Mouse (Mus musculus) embryo, embryonic 10.5 days (tissue): ENCODE data around the gene Gria4.
A peak's percentile ranks its signal among the peaks of the same experiment; 100 is the strongest.
"Not testable (repeated sequence)": the region's sequence is repeated elsewhere in the genome, so short reads cannot be mapped to it uniquely, and the experiment has no call there.

Experiments
- DNase-seq: peaks from one replicate; pipeline ENCODE4 v3.0.0-alpha.2; 2015; ENCODE audit warnings: low spot score

Gene Gria4

DNA sequence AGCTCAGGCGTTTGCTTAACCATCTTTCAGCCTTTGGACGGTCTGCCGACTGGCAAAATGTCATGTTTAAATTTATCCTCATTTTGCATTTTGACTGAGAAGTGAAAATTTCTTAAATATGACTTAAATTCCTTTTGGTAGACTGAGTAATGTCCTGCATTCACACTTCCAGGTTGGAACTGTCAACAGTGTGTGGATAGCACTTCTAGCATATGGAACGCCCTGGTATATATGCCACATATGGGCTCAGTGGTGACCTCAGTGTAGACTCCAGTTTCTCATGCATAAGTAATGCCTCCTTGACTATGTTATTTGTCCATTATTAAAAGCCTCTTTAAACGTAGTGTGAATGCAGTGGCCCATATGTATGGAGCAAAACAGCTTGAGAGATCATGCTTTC lies 222.4 kb downstream of the Gria4 start:
- no peak for DNase-seq

- DNase-seq, result no peak
These were observed 240.5 kb downstream of the Gria4 start for GRCm38 (mm10) chr9:4555415-4555959.

DNA sequence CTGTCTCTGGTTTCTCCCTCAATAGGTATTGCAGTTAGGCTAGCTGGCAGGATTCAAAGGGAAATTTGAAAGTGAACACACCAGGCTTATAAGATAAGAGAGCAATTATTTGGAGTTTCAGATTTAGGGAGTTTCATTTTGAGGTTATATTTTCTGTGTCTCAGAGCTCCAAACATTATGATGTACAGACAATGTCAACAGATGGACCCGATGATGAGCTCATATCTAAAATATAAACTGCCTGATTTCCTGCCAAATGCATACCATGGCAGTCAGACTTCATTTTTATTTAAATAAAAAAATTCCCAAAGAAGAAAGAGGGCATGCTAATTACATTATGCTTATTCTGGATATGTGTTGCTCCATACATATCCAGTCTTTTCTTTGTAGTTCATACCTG lies 256.8 kb downstream of the Gria4 start:
- no peak for DNase-seq

DNA sequence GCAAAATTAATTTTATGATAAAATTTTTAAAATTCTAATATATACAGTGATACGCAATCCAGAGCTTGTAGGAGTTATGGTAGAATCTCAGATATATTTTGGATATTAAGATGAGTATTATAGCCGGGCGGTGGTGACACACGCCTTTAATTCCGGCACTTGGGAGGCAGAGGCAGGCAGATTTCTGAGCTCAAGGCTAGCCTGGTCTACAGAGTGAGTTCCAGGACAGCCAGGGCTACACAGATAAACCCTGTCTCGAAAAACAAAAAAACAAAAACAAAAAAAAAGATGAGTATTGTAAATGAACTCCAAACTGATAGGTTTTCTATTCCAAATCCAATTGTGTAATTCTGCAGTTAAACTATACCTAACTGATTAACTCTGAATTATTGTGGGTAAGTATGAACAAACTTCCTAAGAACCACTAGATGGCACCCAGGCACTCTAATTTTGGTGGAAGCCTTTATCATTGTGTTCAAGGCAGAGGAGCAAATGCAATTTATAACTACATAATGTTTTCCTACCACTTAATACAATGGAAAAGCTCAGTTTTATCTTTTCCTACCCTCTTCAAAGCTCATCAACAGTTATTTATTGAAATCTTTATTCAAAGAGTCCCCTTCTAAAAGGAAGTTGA lies 259.4 kb downstream of the Gria4 start:
- peak; percentile 52 for DNase-seq

GRCm38 (mm10) chr9:4514563-4514885 lies 281.5 kb downstream of the Gria4 start:
- DNase-seq, result no peak

GRCm38 (mm10) chr9:4513796-4514562 lies 282.1 kb downstream of the Gria4 start:
- no peak for DNase-seq

DNA sequence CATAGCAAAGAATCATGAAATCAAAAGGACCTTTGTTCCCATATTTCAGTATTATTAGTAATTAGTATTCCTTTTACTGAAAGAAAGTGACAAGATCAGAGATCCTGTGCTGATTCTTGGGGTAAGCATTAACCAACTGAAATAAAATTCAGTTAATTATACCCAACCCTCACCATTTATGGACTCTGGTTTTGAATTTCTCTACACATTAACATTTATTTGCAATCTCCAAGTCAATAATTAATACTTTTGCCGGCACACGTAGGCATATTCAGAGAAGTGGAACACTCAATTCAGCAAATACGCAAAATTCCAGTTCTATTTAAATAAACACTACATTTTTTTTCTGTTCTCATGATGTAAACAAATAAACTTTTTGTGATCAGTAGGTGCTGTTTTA lies 289.9 kb downstream of the Gria4 start:
- no peak for DNase-seq

DNA sequence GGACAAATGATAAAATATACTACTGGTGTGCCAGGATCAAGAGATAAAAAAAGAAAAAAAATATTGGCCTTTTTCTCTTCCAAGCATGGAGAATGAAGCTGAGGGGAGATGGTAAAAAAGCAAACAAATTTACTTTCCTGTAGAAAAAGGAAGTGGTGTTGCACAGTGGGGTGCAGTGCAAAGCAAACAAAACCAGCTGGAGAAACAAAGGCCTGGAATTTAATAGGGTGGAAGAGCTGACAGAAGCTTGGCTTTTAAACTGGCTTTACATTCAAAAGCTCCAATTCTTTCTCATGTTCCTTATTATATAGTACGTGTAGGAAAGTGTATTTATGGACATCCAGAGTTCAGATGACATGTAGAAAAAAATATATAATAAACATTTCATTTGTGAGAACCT lies 290.9 kb downstream of the Gria4 start:
- peak; percentile 54 for DNase-seq

GRCm38 (mm10) chr9:4486428-4486827 lies 309.6 kb downstream of the Gria4 start:
- no peak for DNase-seq

GRCm38 (mm10) chr9:4484502-4484901 lies 311.5 kb downstream of the Gria4 start:
- no peak for DNase-seq

GRCm38 (mm10) chr9:4470791-4471190 lies 325.2 kb downstream of the Gria4 start:
- DNase-seq, result no peak

- DNase-seq, result peak; percentile 10
These were observed 336.5 kb downstream of the Gria4 start for GRCm38 (mm10) chr9:4459456-4460070.

- no peak for DNase-seq
These were observed 337.8 kb downstream of the Gria4 start for GRCm38 (mm10) chr9:4458193-4458592.

DNA sequence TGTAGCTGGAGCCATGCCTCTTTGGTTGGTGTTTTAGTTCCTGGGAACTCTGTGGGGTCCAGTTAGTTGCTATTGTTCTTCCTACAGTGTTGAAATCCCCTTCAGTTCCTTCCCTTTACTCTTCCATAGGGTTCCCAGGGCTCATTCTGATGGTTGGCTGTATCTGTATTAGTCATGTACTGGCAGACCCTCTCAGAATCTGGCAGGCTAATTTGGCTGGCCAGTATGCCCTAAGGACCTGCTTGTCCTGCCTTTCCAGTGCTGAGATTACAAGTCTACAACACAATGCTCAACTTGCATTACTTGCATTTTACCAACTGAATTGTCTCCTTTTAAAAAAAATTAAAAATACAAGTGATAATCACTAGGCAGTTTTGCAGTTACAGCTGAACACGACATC lies 338.4 kb downstream of the Gria4 start:
- no peak for DNase-seq

DNA sequence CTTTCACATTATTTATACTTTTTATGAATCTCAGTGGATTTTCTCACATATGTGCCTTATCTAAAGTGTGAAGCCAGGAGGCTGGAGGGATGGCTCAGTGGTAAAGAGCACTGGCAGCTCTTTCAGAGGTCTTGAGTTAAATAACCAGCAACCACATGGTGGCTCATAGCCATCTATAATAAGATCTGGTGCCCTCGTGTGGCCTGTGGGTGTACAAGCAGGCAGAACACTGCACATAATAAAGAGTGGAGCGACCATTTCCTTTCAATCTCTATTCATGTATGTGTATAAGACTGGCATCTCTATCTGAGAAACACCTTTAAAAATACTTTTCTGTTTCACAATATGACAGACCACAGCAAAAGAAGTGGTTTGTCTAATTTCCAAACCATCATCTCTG lies 353.1 kb downstream of the Gria4 start:
- DNase-seq, result peak; percentile 81

DNA sequence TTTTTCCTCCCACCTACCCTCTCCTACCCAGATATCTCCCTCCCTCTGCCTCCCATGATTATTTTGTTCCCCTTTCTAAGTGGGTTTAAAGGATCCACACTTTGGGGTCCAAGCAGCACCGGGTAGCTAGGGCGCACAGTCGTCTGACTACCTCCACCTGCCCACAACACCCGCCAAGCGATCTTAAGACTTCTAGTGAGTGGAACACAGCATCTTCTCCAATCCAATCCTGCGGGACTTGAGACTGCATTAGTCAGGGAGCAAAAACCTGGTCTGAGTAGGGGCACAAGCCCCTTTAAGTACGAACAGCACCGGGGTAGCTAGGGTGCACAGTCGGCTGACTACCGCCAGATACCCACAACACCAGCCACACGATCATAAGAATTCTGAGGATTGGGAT lies 395.2 kb downstream of the Gria4 start:
- not testable (repeated sequence) for DNase-seq

DNA sequence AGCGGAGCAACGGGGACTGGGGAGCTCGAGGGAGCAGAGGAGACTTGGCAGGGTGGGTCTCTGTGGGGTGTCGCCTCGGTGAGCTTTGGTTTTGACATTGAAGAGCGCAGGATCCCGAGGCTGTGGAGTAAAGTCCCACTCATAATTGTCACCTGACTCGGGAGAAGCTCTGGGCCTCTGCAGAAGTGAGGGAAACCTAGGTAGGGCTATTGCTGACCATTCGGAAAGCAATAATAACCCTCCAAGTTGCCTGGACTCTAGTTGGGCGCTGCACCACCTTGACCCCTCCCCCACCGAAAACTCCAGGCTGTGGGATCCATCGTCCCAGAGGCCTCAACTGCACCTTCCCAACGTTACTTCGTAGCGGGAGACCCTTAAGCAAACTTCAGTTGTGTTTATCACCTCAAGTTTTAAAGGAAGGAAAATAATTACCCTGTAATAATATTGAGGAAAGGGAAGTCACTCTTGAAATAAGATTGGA lies 419.4 kb downstream of the Gria4 start:
- no peak for DNase-seq

DNA sequence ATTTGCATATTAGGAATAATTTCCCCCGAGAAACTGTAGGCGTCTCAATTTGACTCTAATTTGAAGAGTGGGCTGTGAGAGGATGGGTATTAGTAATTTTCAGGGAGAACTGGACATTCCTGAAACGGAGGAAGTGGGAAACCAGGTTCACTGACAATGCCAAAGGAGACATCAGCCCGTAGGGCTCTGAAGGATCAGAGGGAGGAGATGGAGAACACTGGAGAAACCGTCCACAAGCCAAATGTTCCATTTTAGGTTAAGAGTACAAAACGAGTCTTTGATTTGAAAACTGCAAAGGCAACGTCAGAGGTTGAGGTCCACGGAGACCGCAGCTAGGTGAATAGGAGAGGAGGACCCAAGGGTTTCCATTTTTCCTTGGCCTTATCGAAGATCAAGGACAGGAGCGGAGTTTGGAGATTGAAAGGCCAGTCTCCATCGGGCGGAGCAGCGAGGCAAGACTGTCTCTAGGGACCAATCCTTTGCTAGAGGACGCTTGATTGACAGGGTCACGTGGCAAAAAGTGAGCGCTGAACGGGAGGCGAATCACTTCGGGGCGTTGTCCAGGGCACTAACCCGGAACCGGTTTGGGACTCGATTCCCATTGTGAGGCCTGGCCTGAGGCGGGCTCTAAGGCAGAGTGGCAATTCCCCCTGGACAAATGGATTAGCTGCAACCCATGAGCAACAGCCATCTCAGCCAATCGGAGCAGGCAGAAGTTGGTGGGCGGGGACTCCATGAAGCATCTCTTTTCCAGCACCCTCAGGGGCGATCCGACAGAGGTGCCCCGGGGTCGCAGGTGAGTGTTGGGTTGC lies 420.0 kb downstream of the Gria4 start, which contains the start of gene Msantd4:
Msantd4 (plus strand) TSS at position 735 of the 812 bp plus-strand sequence.
- DNase-seq, result peak; percentile 99
